Mouse (Mus musculus) telencephalon, adult 2 months (tissue): Measurements from ENCODE around the gene Mylk3.

Source experiments
- DNase-seq: peaks from one replicate; pipeline ENCODE4 v3.0.0-alpha.2; 2011; ENCODE audit warnings: low read depth, low spot score

The Mylk3 gene

GRCm38 (mm10) chr8:85313036-85313435, 73.1 kb downstream of the Mylk3 start:
- no peak for DNase-seq

- DNase-seq: peak; percentile 5
Observed at GRCm38 (mm10) chr8:85311743-85312142, 74.4 kb downstream of the Mylk3 start.

DNA sequence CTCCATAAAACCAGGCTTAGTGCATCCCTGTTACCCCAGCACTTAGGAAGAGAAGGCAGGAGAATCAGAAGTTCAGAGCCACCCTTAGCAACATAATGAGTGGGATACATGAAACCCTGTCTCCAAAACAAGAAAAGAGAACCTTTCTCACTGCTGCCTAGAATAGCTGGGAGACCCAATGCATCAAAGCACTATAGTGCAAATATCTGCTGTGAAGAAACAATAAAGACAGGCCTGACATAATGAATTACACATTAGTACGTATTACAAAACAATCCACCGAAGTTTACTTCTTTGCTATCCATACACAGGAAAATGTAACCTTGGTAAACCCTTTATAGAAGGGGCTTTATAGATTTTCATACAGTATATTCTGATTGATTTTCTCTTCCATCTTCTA, 77.6 kb downstream of the Mylk3 start:
- no peak for DNase-seq

DNA sequence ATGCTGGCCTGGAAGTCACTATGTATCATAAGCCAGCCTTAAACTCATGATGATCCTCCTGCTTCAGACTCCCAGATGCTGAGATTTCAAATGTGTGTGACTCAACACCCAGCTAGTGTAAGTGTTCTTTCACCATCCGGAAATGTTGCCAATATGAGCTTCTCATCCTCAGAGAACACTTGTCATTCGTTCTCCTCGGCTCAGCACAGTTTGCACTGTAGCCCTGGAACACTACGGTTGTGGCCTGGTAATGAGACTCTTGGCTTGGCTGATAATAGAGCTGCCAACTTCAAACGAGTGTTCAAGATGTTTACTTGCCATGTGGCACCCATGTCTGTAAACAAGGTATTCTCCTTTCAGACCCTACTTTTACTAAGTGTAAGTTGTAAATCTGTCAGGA, 82.6 kb downstream of the Mylk3 start:
- no peak for DNase-seq

GRCm38 (mm10) chr8:85302931-85303330, 83.2 kb downstream of the Mylk3 start:
- no peak for DNase-seq

DNA sequence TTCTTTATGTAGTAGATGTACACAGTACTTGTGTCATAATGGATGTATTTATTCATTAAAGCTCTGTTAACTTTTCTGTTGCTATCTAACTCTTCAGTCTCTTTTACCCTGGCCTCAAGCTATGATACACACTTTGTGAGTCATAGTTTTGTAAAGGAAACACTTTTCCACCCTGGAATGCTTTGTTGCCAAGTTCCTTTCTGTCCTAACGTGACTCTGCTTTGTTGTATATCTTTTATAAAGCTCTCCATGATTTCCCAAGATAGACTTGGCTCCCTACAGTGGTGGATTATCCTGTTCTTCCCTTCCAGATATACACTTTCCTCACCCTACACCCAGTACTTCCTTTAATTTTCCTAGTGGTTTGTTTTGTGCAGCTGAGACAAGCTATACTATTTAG, 84.2 kb downstream of the Mylk3 start:
- DNase-seq: no peak

GRCm38 (mm10) chr8:85299434-85300077, 86.6 kb downstream of the Mylk3 start, which contains the start of the genes Orc6 and Vps35:
TSS of gene Orc6 (plus strand) at chr8:85299632.
TSS of gene Vps35 (minus strand) at chr8:85299802.
- DNase-seq: peak; percentile 93

DNA sequence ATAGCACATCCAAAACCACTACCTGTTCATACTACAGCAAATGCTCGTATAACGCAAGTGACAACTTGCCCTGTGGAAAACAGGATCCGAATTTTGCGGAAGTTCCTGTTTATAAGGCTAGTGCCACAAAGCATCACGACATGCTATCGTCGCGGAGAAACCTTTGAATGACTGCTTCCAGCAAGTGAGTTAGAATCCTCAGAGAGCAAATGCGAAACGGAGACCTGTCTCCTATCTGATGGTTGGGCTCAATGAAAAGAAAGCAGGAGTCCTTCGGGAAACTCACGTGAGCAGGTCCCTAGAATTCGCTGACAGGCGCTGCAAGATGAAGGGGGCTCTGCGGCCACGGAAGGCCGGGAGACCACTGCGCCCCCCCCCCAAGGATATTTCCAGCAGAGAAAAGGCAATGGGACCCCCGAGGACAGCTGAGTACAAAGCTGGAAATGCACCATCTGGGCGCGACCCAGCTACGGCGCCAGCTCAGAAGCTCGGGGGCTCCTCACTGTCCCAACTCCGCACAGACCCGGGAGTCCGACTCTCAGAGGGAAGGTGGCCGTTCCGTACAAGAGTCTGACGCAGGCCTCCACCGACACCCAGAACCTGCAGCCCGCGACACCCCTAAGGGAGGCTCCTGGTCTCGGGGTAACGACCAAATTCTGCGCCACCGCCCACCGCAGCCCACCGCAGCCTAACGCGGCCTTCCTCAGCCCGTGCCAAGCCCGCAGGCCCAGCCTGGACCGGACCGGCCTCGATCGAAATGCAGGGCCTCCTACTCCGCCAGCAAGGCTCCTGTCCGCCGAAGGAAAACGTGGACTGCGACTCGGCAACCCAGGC, 87.3 kb downstream of the Mylk3 start:
- peak; percentile 9 for DNase-seq

DNA sequence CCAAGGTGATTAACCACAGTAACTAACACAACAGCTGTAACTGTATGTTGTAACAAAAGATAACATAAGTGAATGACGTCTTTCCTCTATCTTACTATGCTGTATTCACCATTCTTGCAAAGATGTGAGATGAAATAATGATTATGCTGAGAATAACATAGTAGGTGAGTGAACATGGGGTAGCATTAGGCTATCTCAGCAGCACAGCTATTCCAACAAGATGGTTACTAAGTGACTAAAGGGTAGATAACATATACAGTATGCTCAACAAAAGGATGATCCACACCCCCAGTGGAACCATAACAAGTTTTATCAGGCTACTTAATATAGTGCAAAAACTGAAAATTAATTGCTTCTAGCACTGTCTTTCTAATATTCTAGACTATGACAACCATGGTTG, 99.3 kb downstream of the Mylk3 start:
- DNase-seq: no peak
